In genomic region chr19:44408595-44408994, GRCm38 (mm10) we compare ENCODE assay signal across 8 mouse cellular contexts. TPM values are rescaled to one million over a fixed set of nuclear protein-coding genes. Genes with fewer than 3 reads are reported as not detected.
DNase-seq lines count a peak whose midpoint lies in the region; ATAC-seq and TF ChIP-seq lines count a peak whose summit lies in the region.

No protein-coding gene starts in this region.

- H3K4me2 ChIP-seq in heart, embryonic 12.5 days: peak overlapping the region; percentile 81
- H3K4me2 ChIP-seq in hindbrain, embryonic 11.5 days (replicated peaks; ENCODE audit: low read depth, low read length): peak overlapping the region; percentile 60
- H3K4me2 ChIP-seq in midbrain, embryonic 12.5 days (replicated peaks): peak overlapping the region; percentile 92

- no peak overlapping the region for H3K27ac ChIP-seq in heart, embryonic 12.5 days (ENCODE audit: poor library complexity, severe bottlenecking)
- H3K27ac ChIP-seq in ES-Bruce4 (ENCODE audit: insufficient read depth, low read length): peak overlapping the region; percentile 98
- H3K27ac ChIP-seq in hindbrain, embryonic 11.5 days (ENCODE audit: low read depth, low read length): no peak overlapping the region
- peak overlapping the region; percentile 86 for H3K27ac ChIP-seq in midbrain, embryonic 12.5 days (replicated peaks)

- H3K4me1 ChIP-seq in heart, embryonic 12.5 days (replicated peaks): peaks cover 9% of the 10 kb centered on the region; the same call in 1 of the 2 replicates
- H3K4me1 ChIP-seq in ES-Bruce4 (ENCODE audit: control insufficient read depth, insufficient read depth, low read length): no peaks in the 10 kb centered on the region
- H3K4me1 ChIP-seq in hindbrain, embryonic 11.5 days (replicated peaks; ENCODE audit: control insufficient read depth, insufficient read depth, low read length): peaks cover 3% of the 10 kb centered on the region; the same call in 1 of the 2 replicates
- peaks cover 23% of the 10 kb centered on the region for H3K4me1 ChIP-seq in midbrain, embryonic 12.5 days

- 67% methylated on average over 4 of the region's 4 CpGs for WGBS in heart, embryonic 12.5 days
- WGBS in hindbrain, embryonic 11.5 days: 71% methylated on average over 4 of the region's 4 CpGs
- WGBS in midbrain, embryonic 12.5 days: 61% methylated on average over 4 of the region's 4 CpGs

- no peak for TF ChIP-seq EP300 in ES-Bruce4 (IDR thresholded peaks at IDR 0.05; ENCODE audit: insufficient read depth, low read depth, low read length)

- H3K9me3 ChIP-seq in heart, embryonic 12.5 days (replicated peaks): no peaks in the 10 kb centered on the region
- no peaks in the 10 kb centered on the region for H3K9me3 ChIP-seq in ES-Bruce4 (replicated peaks; ENCODE audit: control insufficient read depth, insufficient read depth, low read length, poor library complexity, severe bottlenecking)
- H3K9me3 ChIP-seq in hindbrain, embryonic 11.5 days (ENCODE audit: control insufficient read depth, low read length): no peaks in the 10 kb centered on the region
- no peaks in the 10 kb centered on the region for H3K9me3 ChIP-seq in midbrain, embryonic 12.5 days

- ATAC-seq in heart, embryonic 12.5 days (ENCODE audit: insufficient number of reproducible peaks, low FRiP score): no peak
- no peak for ATAC-seq in hindbrain, embryonic 11.5 days (ENCODE audit: low FRiP score)
- no peak for ATAC-seq in midbrain, embryonic 12.5 days (ENCODE audit: low FRiP score, low read depth)

- no peak for DNase-seq in heart, postnatal 25 days (ENCODE audit: low spot score)
- DNase-seq in hindbrain, embryonic 11.5 days (ENCODE audit: low spot score): no peak
- DNase-seq in gastrocnemius, adult 18-20 months (ENCODE audit: low spot score): no peak
- no peak for DNase-seq in left cerebral cortex, postnatal 4 days
- no peak for DNase-seq in left cerebral cortex, adult 18-20 months (ENCODE audit: low spot score in 2 of 2)

- H3K9ac ChIP-seq in heart, embryonic 12.5 days: peak overlapping the region; percentile 26; the same call in 1 of the 2 replicates
- H3K9ac ChIP-seq in ES-Bruce4 (ENCODE audit: low read depth, poor library complexity, severe bottlenecking): peak overlapping the region; percentile 24
- H3K9ac ChIP-seq in hindbrain, embryonic 11.5 days (ENCODE audit: low read depth, low read length): no peak overlapping the region
- peak overlapping the region; percentile 54 for H3K9ac ChIP-seq in midbrain, embryonic 12.5 days (replicated peaks)

- TF ChIP-seq POLR2A in ES-Bruce4 (IDR thresholded peaks at IDR 0.05; ENCODE audit: insufficient read depth, low read length): no peak

- no peaks in the 10 kb centered on the region for H3K36me3 ChIP-seq in heart, embryonic 12.5 days
- H3K36me3 ChIP-seq in ES-Bruce4 (ENCODE audit: control insufficient read depth, insufficient read depth, low read length, poor library complexity, severe bottlenecking): peaks cover 11% of the 10 kb centered on the region
- no peaks in the 10 kb centered on the region for H3K36me3 ChIP-seq in hindbrain, embryonic 11.5 days (ENCODE audit: control insufficient read depth, insufficient read depth, low read length)
- no peaks in the 10 kb centered on the region for H3K36me3 ChIP-seq in midbrain, embryonic 12.5 days

- intact Hi-C loops in heart, postnatal 25 days (cut with DNase I): loop anchor here (2.0 kb wide), 1 partner anchor 20 kb away; no protein-coding TSS in a partner anchor
- intact Hi-C loops in left cerebral cortex, postnatal 4 days (cut with DNase I): loop anchor here (10.0 kb wide), 1 partner anchor 94 kb away; no protein-coding TSS in a partner anchor

- H3K4me3 ChIP-seq in heart, embryonic 12.5 days: peak overlapping the region; percentile 47
- H3K4me3 ChIP-seq in ES-Bruce4 (ENCODE audit: low read depth, low read length): peak overlapping the region; percentile 63
- H3K4me3 ChIP-seq in hindbrain, embryonic 11.5 days (ENCODE audit: low read depth, low read length): no peak overlapping the region
- H3K4me3 ChIP-seq in midbrain, embryonic 12.5 days: peak overlapping the region; percentile 55

- TF ChIP-seq CTCF in ES-Bruce4 (IDR thresholded peaks at IDR 0.05; ENCODE audit: low read depth, low read length): no peak

- H3K27me3 ChIP-seq in heart, embryonic 12.5 days (replicated peaks): peaks cover 24% of the 10 kb centered on the region
- no peaks in the 10 kb centered on the region for H3K27me3 ChIP-seq in ES-Bruce4 (ENCODE audit: control insufficient read depth, insufficient read depth, low read length, poor library complexity, severe bottlenecking)
- H3K27me3 ChIP-seq in hindbrain, embryonic 11.5 days (ENCODE audit: control insufficient read depth, insufficient read depth, low read length): no peaks in the 10 kb centered on the region
- H3K27me3 ChIP-seq in midbrain, embryonic 12.5 days: peaks cover 16% of the 10 kb centered on the region

RNA-seq across cellular contexts. Expression of gene Scd1, which starts 0.9 kb away (rescaled TPM):
- 1.1 and 1.2 TPM in 2 replicates for polyA plus RNA-seq in heart, embryonic 12.5 days (2016; fragmentation: Nextera tagmentation; extraction: Ambion mirVana)
- total RNA-seq in heart, postnatal 25 days (2021): 10 to 100 TPM; 34.1 to 67.0 TPM
- 114 TPM in 2 replicates for polyA plus RNA-seq in ES-Bruce4 (2011; ENCODE audit: insufficient read depth, insufficient read length, low read depth, missing spikeins)
- polyA plus RNA-seq in hindbrain, embryonic 11.5 days (2014; fragmentation: Nextera tagmentation; extraction: Ambion mirVana): 11.2 and 11.8 TPM in 2 replicates
- 11.1 and 11.9 TPM in 2 replicates for polyA plus RNA-seq in midbrain, embryonic 12.5 days (2016; fragmentation: Nextera tagmentation; extraction: Ambion mirVana)
- total RNA-seq in gastrocnemius, adult 18-20 months (2021): 10 to 100 TPM; 20.6 to 38.0 TPM
- 100 to 1,000 TPM in 1 of 2 experiments, 10 to 100 TPM in 1; 89.1 to 102 TPM for total RNA-seq in left cerebral cortex, postnatal 4 days (2021)
- 100 to 1,000 TPM; 126 to 146 TPM for total RNA-seq in left cerebral cortex, adult 18-20 months (2021)

Comparison
In these comparisons a context has a peak if more than half of its experiments do, and no peak if none do; other contexts are left out.
1. H3K27ac ChIP-seq: peak in ES-Bruce4 (single experiment) and midbrain, embryonic 12.5 days (single experiment); none in heart, embryonic 12.5 days (single experiment) and hindbrain, embryonic 11.5 days (single experiment).
2. Peak in every context shown above with its lines, with median percentiles within 50 percentile points of each other: H3K4me2 ChIP-seq.